Mouse (Mus musculus) B cell, adult 2 months (primary cell): ENCODE data around the gene Acaa1b.

Experiments used
- DNase-seq, 2 experiments: peaks; one replicate each; pipeline ENCODE4 v3.0.0; 2022

The Acaa1b gene

DNA sequence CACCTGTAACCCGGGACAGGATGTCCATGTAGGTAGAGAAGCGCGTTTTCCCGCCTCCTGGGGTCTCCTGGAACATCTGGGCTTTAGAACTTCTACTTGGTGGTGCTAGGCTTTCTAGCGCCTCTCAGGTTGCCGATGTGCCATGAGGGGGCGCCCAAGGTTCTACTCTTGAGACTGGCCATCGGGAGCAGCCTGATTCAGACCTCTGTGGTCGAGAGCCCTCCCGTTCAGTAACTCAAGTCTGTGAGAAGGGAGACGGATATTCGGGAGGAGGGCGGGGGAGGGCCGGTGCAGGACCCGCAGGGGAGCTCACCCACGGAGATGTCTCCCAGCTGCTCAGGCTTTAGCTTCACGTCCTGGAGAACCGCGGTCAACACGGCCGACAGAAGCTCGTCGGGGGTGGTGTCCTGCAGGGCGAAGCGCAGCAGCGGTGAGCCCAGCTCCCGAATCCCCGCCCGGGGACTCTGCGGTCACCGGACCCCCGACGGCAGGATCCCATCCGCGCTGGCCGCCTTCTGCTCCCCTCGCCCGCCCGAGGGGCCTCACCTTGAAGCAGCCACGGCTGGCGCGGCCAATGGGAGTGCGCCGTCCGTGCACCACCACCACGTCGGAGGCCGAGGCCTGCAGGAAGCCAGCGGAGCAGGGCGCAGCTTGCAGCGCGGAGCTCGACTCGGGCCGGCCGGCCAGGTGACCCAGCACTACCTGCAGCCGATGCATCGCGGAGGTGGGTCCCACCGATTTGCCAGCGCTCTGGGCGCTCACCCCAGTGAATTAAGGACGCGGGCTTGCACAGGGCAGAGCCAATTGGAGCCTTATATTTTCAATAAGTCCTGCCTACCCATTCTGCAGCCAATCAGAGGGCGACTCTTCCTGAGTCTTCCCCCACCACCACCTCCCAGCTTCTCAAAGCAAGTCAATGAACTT lies at the start of gene Acaa1b:
Acaa1b (minus strand) TSS at position 816 of the 924 bp plus-strand sequence.
- DNase-seq = peak; percentile 32 to 44

DNA sequence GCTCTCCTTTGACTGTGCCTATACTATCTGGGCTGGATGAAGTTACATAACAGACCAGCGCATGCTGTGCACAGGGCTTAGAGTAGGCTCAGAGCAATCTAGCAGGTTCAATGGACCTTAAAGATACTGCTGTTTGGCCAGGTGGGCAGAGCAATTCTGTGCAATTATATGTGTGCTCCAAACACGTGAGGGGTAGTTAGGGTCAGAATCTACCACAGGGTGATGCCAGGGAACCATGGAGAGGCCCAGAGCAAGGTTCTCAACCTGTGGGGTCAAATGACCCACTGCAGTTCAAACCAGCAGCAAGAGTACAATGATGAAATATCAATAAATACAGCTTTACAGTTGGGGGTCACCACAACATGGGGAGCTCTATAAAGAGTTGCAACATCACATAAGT lies 49.8 kb upstream of the Acaa1b start:
- no peak for DNase-seq

DNA sequence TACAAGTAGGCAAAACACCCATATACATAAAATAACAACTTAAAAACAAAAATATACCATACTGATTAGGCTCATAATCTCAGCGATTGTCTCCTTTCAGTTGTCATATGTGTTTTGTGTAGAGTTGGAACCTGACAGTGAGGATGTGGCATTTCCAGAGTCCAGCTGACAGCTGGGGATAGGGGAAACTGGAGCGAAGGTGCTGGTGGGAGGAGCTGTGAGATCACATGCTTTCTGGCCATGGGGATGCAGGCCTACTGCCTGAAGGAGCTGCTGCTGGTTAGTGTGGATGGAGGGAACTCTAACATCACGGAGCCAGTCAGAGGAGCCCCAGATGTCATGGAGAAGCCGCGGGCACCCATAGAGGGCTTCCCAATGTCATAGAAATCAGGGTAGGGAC lies 48.9 kb upstream of the Acaa1b start:
- no peak for DNase-seq

DNA sequence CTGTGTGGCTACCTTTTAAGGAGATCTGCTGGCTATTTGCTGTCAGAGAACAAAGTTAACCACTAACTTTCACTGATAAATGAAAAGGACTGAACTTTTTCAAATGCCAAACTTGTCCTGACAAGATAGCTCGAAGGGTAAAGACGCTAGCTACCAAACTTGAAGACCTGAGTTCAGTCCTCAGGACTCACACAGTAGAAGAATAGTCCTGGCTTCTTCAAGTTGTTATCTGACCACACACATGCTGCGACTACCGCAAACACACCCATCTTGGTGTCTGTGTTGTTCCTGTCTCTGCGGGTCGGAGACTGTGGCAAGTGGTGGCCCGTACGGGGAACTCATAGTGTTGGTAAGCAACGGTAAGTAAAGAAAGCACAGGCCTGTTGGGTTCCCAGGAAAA lies 46.7 kb upstream of the Acaa1b start:
- no peak for DNase-seq

DNA sequence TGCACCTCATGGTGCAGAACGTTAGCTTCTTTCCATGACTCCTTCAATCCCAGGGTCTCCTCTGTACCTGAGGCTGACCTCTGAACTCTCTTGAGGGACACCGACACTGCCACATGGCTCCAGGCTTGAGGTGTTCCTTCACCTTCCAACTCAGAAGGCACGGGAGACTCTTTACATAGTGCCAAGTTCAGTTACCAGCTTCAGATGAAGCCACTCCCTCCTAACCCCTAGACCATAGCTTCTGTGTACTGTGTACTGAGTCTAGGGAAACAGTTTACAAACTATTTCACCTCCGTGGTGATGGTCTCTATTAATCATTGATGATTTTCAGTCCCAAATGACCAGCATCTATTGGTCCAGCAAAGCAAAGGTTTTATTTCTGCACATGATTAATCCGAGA lies 44.8 kb upstream of the Acaa1b start:
- DNase-seq = no peak

DNA sequence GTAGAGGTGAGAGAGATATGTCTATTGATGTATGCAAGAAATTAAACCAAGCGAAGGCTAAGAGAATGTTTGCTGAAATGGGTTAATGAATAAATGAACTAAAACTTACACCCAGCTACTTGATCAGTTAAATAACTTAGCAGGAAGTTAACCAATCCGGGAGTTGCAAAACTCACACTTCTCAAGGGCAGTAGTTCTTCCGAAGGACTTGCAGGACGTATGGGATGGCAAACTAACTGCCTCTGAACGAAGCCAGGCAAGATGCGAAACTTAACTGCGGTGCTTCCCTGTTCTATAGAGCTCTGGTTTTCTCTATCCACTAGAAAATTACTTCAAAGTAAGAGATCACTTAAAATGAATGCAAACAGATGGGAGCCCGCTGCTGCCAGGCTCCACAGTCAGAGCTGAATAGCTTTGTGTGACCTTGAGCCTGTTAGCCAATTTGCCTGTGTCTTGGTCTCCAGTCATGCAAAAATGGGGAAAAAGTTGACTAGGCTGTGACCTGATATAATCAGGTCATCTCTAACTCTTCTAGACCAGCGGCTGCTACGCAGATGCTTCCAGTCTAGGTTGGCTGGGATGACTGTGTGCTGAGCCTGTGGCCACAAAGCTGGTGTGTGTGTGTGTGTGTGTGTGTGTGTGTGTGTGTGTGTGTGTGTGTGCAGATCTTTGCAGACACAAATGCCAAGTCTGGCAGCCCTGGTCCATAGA lies 42.4 kb upstream of the Acaa1b start:
- no peak for DNase-seq

DNA sequence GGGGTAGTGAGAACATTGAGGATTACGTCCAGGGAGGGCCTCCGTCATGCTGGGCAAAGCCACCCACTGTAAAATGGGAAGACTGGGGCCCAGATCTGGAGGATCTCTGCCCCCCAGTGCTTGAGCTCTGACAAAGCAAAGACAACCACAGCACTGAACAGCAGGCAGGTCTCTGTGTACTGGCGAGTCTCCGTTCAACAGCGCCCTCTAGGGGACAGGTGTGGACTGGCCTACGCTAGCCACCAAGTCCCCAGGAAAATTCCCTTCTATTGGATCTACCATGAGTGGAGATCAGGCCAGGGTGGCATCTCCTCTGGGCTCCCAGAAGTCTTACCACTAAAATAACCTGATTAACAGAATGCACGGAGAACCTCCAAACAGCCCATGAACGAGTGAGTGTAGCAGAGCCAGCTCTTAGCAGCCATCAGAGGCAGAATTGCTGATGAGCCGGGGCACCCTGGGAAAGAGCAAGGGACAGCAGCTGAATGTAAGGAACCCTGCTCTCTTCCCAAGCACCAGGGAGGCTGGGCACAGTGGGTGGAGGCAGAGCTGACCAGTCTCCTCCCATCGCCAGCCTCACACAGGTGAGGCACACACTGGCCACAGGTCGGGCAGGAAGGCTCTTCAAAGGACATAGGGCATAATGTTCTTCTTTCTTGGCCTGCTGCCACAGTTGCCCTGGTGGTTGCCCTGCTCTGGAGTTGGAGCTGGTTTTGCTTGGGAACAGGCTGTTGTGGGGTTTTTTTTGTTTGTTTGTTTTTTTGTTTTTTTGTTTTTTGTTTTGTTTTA lies 35.5 kb upstream of the Acaa1b start:
- peak; percentile 30 to 39 for DNase-seq

DNA sequence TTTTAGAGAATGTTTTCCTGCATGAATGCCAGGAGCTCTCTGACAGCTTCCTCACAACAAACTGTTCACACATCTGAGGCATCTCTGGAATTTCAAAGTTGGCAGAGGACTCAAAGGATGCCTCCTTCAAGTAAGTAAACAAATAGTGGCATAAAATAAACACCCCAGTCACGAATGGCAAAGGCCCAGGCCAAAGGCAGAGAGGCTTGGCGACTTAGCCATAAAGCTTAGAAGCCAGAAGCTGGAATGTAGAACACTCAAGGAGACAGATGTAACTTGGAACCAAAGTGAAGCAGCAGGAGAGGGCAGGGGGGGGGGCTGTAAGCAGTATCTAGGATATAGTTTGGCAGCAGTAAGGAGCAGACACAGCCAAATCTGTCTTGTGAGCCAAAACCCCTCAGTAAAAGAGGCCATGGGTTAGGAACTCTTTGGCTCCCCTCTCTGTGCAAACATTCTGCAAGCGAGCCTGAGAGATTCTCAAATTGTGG lies 24.4 kb upstream of the Acaa1b start:
- no peak for DNase-seq

DNA sequence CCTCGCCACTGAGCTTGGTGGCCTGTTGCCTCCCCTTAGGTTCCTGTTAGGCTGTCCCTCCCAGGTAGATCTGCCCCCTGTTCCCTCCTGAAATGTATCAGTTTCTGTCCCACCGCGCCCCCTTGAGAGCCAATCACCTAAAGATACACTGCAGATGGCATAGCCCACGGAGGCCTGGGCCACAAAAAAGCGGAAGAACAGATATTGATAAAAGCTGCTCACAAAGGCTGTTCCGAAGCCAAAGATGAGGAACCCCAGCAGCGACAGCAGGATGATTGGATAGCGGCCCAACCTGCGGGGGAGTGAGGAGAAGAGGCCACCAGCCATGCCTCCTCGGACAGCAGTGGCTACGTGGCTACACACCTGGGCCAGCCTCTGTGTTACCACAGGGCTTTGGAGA lies 22.4 kb upstream of the Acaa1b start:
- no peak for DNase-seq

DNA sequence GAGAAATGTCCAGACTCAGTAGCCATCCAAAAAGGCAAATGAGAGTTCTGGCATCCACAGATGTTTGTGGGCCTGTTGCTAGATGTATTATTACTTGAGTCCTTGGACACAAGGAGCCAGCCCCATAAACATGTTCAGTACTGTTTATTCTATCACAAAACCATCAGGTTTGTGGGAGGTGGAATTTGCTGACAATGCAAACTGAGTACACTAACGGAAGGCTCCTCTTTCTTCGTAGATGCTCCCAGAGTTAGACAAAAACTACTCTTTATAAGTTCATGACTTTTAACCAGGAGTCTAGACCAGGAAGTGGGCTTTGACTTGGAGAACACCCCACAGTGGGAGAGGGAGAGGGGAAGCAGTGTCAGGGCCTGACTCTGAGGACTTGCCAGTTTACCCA lies 10.7 kb upstream of the Acaa1b start:
- no peak for DNase-seq

DNA sequence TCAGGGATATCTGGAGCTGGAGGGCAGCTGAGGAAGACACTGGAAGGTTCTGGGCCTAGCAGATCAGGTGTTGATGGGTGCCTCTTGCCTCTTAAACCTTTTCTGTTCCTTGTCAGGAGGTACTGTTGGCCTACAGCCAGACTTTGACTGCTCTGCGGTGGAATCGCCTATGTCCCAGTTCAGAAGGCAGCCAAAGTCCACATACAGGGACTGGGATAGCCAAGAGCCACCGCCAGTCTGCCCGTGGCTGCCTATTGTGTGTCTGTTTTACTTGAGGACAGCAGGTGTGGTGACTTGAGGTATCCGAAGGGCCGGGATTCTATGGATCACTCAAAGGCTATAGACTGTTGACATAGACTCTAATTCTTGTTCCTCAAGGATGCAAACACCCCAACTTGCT lies 8.7 kb upstream of the Acaa1b start:
- no peak for DNase-seq

DNA sequence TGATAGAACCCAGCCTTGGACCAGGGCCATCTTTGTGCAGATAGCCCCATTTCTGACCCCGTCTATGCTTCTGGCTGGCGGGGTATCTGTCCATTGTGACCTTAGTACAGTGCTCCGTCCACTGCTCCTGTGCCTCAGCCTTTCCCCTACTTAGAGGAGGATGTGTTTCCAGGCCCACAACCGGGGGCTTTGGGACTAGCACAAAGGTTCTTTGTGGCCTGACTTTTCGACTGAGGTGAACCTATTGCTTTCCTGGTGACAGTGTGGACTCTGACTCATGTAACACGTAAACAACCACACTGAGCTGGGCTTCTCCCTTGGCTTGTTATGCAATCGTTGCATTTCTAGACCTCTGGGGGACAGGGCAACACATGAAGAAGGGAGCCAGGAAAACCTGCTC lies 7.8 kb upstream of the Acaa1b start:
- no peak for DNase-seq

DNA sequence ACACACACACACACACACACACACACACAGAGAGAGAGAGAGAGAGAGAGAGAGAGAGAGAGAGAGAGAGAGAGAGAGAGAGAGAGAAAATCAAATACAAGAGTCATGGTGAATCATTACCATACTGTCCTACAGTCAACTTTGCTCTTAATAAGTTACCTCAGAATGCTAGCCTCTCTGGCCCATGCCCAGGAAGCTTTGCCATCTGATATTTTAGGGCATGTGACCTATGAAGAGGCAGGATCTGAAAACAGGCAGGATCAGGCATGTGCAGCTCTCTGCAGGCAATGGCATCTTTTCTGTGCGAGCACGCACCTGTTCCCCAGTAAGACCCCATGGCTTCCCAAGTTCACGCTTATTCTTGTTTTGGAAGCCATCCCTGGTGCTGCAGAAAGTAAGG lies 3.8 kb upstream of the Acaa1b start:
- DNase-seq = no peak

DNA sequence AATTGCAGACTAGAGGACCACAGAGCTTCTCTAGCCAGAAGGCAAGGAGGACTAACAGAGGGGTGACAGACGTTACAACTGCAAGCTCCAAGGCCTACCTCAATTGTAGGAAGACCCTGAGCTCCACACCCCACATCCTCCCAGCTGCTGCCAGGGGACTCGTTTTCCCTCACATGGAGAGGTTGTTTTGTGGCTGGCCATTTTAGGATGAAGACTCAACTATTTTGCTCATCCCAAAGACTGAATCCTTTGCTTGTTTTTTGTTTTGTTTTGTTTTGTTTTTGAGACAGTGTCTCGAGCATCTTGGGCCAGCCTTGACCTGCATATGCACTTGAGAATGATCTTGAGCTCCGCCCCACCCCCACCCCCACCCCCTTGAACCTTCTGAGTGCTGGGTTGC lies 2.0 kb upstream of the Acaa1b start, which contains the start of gene Gm47289:
Gm47289 (plus strand) TSS at position 301 of the 400 bp plus-strand sequence.
- no peak for DNase-seq

DNA sequence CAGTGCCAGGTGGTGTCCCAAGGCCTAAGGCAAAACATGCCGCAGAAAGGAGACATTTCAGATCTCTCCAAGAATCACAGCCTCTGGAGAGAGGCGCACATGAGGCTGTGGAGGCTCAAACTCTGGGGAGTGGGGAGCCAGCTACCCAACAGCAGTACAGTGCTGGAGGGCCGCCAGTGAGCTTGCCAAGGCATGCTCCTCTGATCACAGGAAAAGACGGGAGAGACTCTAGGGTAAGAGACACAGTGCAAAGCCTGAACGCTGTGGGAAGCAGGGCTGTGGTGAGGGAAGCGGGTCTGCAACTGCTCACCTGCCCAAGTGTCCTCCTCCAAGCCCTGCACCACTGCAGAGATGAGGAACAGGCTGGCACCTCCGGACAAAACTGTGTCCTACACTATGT lies 1.1 kb downstream of the Acaa1b start:
- no peak for DNase-seq

DNA sequence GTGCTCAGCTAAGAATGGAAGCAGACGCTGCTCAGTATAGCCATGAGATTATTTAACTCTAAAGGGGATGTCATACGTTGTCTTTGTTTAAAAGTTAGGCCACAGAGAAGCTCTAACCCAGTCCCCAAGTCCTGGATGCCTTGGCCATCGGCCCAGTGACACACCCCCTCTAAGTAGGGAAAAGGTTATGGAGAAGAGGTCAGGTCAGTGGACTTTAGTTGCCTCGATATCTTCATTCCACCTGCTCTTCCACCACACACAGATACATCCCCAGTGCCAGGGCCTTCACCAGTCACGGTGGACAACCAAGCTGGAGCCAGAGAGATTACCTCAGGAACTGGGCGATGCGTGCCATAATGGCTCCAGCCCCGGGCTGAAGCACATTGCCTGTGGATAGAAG lies 1.5 kb downstream of the Acaa1b start:
- DNase-seq = no peak

DNA sequence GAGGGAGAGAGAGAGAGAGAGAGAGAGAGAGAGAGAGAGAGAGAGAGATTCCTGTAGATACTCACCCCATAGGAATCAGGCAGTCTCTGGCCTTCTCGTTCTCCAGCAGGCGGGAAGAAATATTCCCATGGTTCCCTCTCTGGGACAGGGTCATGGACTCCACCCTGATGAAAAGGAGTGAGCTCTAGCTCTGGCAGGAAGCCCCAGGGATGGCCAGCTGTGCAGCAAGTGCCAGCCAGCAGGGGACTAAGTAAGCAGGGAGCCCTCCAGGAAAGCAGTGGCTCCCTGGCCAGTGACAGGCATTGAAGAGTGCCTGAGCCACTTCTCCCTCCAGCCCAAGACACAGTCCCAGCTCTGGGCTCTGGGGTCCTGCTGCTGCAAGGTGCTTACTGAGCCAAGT lies 5.1 kb downstream of the Acaa1b start:
- DNase-seq = no peak

DNA sequence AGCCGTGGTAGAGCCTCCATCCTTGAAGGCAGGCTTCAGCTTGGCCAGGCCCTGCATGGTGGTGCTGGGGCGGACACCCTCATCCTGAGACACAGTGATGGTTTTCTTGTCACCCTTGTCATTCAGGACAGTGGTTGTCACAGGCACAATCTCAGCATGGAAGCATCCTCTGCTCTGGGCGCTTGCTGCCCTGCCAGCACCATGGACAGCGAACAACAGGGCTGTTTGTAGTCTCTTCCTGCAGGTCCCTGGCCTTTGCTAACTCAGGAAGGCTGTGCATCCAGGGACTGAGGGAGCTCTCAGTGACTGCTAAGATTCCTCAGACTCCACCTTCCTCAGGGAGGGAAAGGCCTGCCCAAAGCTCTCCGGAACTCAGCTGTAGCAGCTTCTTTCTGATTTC lies 7.3 kb downstream of the Acaa1b start:
- no peak for DNase-seq

DNA sequence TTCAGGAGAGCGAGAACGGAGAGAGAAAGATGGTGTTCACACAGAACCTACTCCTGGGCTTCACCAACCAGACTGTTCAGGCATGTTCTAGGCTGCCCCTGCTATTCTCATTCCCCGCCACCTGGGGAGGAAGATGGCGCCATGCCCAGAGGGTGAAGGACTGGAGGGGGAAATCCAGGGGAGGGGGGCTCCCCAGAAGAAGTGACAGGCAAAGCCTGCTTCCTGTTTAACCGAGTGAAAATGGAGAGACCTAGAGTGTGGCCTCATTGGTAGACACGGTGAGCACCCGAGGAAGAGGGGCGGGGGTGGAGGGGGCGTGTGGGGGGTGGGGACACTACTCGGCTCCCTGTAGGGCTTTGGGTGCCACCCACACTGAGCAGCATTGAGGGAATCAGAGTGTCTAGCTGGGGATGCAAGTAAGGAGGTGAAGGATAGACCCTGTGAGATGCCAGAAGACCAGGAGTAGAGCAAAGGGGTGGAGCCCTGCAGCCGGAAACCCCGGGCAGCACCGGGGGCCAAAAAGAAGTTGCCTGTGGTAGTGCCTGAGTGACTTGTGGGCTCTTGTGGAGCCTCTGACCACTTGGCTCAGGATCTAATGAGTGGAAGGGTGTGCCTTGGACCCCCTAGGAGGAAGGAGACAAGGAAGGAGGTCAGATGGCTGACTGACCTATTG lies 10.7 kb downstream of the Acaa1b start:
- no peak for DNase-seq

DNA sequence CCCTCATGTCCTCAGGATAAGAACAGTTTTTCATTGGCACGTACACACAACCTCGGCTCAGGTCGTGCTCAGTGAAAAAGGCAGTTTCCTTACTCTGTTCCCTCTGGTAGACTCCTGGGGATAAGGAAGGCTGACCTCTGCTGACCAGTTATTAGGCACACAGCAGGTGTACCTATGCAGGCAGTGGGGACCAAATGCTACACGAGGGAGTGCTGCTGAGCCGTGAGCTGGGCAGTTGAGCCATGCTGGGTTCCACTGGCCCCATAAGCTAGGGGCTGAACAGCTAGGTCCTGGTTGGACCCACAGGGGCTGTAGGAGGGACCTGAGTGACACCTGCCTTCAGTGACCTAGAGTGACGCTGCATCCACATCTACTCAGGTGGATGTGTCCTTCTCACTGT lies 11.3 kb downstream of the Acaa1b start:
- DNase-seq = no peak

DNA sequence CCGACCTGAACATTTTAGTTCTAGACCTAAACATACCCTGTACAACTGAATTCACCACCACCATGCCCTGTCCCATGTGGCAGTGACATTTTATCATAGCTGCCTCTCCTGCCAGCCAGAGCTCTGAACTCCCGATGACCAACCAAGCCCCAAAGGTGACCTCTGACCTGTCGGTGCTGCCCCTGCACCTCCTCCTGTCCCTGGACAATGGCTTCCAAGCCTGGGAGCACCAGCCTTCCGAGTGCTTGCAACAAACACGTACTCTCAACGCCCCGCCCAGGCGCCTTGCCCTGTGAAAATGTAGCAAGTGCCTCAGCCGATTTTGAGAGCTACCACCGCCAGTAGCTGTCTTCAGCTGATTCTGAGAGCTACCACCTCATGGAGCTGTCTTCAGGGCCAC lies 11.8 kb downstream of the Acaa1b start:
- DNase-seq = no peak

DNA sequence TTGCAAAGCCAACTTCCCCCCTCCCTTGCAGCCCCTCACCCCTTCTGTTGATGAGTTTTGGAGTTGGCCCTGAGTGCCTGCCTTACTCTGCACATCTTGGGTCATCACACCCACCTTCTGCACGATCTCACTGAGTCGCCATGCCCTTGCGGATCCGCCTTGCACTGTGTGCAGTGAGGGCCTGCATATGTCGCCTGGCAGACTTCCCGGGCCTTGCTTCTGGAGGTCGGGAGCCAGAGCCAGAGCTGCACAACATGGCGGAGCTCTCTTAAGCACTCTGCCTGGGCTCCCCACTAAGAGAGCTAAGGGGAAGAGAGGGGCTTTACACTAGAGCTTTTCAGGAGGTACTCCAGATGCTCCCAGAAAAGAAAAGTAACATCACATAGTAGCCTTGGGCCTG lies 12.2 kb downstream of the Acaa1b start:
- no peak for DNase-seq

DNA sequence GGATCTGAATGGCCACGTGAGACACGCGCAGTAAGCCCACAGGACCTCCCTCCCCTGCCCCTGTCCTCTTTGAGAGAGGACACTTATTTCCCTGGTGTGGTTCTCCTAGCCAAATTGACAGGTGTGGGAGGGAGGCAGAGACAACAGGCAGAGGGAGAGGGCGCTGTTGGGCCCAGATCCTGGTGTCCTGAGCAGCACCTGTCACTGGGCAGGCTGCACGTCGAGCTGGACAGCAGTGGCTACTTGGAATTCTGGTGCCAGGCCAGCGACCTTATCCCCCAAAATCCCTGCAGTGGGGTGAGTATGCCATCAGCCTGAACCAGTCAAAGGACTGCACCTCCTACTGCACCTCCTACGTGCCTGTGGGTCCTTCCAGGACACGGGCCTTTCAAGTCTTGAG lies 13.5 kb downstream of the Acaa1b start:
- DNase-seq = no peak
